Mouse (Mus musculus): ENCODE measurements around the gene Ctbs.

GRCm38 (mm10) chr3:146417873-146418272, 31.7 kb upstream of the Ctbs start:
- TF ChIP-seq CTCF (IDR thresholded peaks at IDR 0.05) (no peak), EP300 (IDR thresholded peaks at IDR 0.05) (no peak)
